Mouse (Mus musculus): ENCODE measurements at regions not wholly inside any gene's neighbourhood (a gene's known extent, or its start where the extent isn't known, plus 50 kb on each side); places are given as distances from the start of the nearest gene placed in this dataset.

DNA sequence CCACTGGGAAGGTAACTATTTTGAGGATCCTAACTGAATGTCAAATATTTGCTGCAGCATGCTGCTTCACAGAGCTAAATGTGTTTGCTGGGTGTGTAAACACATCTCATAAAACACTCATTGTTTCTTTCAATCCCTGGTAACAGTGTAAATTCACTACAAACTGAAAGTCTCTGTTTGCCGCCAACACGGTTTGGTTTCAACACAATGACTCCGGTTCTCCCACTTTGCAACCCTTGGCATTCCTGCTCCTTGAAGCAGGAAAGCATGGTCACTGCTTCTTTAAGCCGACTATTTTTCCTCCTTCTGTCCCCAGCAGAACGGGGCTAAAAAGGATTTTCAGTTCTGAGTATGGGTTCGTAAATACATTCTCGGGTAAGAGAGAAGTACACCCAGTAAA is 328.3 kb downstream of the Klf6 start:
- DNase-seq: peak; percentile 58 to 68

- DNase-seq: no peak
Measured at GRCm38 (mm10) chr13:6191186-6191914, 330.1 kb downstream of the Klf6 start.

GRCm38 (mm10) chr13:6191915-6192295 is 330.6 kb downstream of the Klf6 start:
- DNase-seq: peak in 1 of 2 experiments; percentile 21

DNA sequence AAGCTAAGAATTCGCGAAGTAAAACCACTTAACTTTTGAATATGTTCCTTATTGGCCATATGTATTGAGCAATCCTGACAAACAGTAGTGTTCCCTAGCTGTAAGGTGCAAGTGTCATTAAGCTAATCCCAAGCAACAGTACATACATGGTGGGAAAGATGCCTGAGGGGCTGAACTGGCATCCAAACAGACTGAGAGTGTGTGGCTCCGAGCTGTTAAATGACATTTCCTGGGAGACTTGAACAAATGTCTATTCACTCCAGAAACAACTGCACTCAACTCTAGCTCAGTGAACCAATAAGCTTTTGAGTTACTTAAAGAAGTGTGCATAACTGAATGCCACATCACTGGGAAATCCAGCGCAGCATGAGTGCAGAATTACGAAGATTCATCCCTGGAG is 335.4 kb downstream of the Klf6 start:
- no peak for DNase-seq

DNA sequence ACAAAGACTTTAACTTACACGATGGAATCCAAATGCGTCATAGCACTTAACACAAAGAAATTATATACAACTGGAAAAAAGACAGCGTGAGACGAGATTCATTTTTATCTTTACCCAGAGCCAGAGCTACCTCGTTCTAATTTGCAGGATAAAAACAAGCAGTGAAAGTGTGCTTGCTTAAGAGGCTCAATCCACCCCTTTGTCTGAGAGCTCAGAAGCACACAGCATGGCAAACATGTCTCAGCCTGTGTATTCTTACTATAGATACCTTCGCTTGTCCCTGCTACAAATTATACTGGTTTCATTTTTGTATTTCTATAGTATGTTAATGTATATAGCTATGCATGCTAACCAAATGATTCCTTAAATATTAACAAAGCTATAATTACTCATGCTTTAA is 337.8 kb downstream of the Klf6 start:
- no peak for DNase-seq

- DNase-seq: no peak
Measured at GRCm38 (mm10) chr13:6201516-6201915, 340.2 kb downstream of the Klf6 start.

GRCm38 (mm10) chr13:6204801-6205200 is 343.1 kb upstream of the Pitrm1 start:
- no peak for DNase-seq

GRCm38 (mm10) chr13:6212550-6212949 is 335.4 kb upstream of the Pitrm1 start:
- no peak for DNase-seq

- DNase-seq: no peak
Measured at GRCm38 (mm10) chr13:6214189-6214588, 333.8 kb upstream of the Pitrm1 start.

GRCm38 (mm10) chr13:6226087-6226643 is 321.8 kb upstream of the Pitrm1 start:
- DNase-seq: no peak

GRCm38 (mm10) chr13:6228278-6228677 is 319.7 kb upstream of the Pitrm1 start:
- DNase-seq: no peak

- no peak for DNase-seq
Measured at GRCm38 (mm10) chr13:6235394-6235793, 312.6 kb upstream of the Pitrm1 start.

- no peak for DNase-seq
Measured at GRCm38 (mm10) chr13:6236503-6236902, 311.4 kb upstream of the Pitrm1 start.

GRCm38 (mm10) chr13:6237201-6237600 is 310.7 kb upstream of the Pitrm1 start:
- no peak for DNase-seq

GRCm38 (mm10) chr13:6240855-6241254 is 307.1 kb upstream of the Pitrm1 start:
- no peak for DNase-seq

GRCm38 (mm10) chr13:6241472-6242123 is 306.4 kb upstream of the Pitrm1 start:
- no peak for DNase-seq

DNA sequence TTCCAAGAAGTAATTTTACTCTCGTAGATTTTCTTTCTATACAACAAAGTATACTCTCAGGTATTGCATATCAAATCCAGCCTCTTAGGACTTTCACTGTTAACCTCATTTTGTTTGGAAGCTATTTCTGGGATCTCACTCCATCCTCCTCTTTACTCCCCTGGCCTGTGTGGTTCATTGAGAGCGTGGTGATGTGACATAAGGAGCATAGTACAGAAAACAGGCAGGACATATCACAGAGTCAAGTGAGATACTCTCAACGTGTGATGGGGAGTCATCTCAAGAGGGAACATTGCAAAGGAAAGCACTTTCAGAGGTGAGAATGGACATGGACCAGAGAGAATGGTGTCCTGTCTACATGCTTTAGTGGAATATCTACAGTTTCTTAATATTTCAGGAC is 297.8 kb upstream of the Pitrm1 start:
- DNase-seq: no peak

DNA sequence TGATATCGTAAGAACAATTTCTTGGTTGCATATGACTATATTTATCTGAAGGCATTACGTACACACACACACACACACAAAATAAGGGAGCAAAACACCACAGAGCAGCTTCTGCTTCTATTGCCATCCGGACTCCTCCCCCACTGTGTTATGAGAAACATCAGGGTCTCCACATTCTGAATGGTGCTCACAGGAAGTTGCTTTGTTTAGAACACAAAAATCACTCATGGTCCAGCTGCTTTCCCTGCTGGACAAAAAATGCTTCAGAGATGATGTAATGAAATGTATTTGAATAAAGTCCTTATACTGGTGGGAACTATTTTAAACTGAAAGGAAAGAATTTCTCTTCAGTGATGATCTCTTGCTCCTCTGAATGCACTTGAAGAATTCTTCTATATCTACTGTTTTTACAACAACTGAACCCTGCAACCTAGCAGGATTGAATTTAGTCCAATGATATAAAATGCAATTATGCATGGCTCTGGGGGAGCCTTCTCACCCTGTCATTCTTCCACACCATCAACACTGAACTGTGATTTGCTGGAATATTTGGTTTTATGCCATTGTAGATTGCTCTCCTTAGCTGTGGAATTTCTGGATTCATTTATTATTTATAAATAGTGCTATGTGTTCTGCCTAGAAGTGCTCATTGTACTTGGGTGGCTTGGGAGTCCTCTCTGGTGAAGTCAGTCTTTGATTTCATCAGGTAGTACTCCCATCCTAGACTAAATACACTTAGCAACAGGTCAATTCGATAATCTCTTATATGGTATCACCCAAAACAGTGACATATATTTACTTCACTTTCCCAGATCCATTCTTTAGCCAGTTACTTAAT is 296.7 kb upstream of the Pitrm1 start:
- DNase-seq: no peak

- no peak for DNase-seq
Measured at GRCm38 (mm10) chr13:6252100-6252499, 295.8 kb upstream of the Pitrm1 start.

DNA sequence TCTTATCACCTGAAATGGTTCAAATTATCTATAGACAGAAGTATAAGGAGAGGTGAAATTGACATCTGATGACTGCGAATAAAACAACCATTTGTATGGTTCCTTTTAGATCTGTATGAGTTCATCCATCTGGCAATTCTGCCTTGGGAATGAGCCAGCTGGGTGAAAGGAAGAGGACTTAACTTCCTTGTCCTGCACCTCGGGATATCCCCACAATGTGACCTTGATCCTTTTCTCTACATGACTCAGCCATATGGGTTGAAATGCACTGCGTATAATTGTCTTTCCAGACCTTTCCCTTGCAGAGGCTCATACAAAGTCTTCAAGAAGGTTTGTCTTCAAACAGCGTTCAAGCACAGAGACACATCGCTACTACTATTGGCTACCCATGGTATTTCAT is 292.6 kb upstream of the Pitrm1 start:
- DNase-seq: no peak

DNA sequence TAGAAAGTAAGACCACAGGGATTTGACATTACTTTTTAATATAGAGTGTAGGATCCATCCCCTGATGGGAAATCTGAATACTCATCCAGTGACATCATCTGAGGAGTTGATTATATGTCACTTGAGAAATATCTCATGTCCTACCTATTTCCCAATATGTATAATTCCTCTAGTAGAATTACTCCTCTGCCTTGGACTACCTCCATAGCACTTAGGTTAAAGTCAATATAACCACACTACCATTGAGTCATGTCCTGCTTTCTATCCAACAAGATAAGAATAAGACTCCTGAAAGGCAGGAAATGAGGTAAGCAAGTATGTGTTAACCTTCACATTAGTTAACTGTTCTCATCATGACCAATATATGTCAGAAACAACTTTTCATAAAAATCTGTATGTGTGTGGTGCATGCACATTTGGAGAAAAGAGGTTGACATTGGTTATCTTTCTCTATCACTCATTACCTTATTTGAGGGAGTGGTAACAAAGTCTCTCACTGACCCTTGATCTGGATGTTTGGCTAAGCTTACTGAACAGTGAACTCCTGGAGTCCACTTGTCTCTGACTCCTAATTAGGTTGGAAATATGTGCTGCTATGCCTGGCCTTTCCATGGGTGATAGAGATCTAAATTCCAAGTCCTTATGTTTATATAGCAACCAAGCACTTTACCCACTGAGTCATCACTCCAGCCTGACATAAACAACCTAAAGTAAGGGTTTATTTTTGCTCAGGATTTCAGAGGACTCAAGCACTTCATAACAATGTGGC is 292.0 kb upstream of the Pitrm1 start:
- DNase-seq: no peak

DNA sequence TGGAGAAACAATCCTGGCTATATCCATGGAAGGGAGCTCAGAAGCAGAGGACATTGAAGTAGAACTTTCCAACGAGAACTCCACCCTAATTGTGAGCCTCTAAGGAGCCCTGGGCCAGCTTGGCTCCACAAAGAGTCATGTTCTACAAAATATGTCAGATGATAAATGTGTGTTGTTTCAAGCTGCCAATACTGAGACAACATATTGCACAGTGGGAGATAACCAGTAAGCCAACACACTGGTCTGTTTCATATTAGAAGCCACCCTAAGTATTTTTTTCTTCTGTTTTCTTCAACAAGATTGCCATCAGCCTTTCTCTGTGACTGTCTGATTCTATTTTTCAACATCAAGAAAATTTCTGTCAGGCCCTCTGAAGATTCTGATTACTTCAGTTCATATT is 289.5 kb upstream of the Pitrm1 start:
- DNase-seq: no peak

All from lung, adult 18-20 months (tissue).